Mouse (Mus musculus): Measurements from ENCODE around the gene Srsf1. TPM values are rescaled to one million over a fixed set of nuclear protein-coding genes. Genes with fewer than 3 reads are reported as not detected.
A peak's percentile ranks its signal among the peaks of the same experiment; 100 is the strongest.

Gene Srsf1
- polyA plus RNA-seq, 1 experiment from 2014 or later: 185 TPM

DNA sequence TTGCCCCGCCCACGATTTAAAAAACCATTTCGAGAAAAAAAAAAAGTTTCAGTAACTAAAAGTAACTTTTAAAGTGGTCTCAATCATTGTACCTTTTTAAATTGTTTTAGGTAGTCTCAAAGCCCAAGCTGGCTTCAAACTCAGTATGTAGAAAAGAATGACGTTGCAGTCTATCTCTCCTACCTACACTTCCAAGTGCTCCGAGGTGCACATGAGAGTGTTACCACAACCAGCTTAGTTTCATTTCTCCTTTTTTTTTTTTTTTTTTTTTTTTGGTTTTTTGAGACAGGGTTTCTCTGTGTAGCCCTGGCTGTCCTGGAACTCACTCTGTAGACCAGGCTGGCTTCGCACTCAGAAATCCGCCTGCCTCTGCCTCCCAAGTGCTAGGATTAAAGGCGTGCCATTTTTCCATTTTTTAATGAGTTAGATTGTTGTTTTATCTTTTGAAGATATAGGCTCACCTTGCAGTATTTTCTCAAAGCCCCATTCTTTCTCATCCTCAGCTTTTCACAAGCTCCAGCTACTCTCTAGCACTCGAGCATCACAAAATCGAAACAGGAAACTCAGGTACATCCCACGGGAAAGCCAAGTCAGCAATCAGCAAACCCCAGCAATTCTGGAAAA is 34.4 kb upstream of the Srsf1 start:
- no peaks in the 10 kb centered on the region for H3K27me3 ChIP-seq (ENCODE audit: control insufficient read depth, insufficient read depth, low read length)
- no peaks in the 10 kb centered on the region for H3K9me3 ChIP-seq (replicated peaks; ENCODE audit: control insufficient read depth, low read length)
- no peak overlapping the region for H3K4me3 ChIP-seq (ENCODE audit: low read length)
- no peak overlapping the region for H3K27ac ChIP-seq (ENCODE audit: low read length)
- no peak for ATAC-seq (replicated peaks; ENCODE audit: extremely low read depth, insufficient read depth, low FRiP score)
- no peaks in the 10 kb centered on the region for H3K36me3 ChIP-seq (ENCODE audit: control insufficient read depth, insufficient read depth)
- H3K4me2 ChIP-seq (ENCODE audit: low read depth, low read length): no peak overlapping the region
- peaks cover 11% of the 10 kb centered on the region for H3K4me1 ChIP-seq (ENCODE audit: control insufficient read depth, insufficient read depth, low read length)
- WGBS: 84% methylated on average over 11 of the region's 11 CpGs
- H3K9ac ChIP-seq (ENCODE audit: low read length): no peak overlapping the region

- Histone ChIP-seq H3K4me2 (ENCODE audit: low read depth, low read length) (no peak overlapping the region), H3K4me1 (ENCODE audit: control insufficient read depth, insufficient read depth, low read length) (peaks cover 11% of the 10 kb centered on the region), H3K4me3 (ENCODE audit: low read length) (no peak overlapping the region), H3K27ac (ENCODE audit: low read length) (no peak overlapping the region), H3K9me3 (replicated peaks; ENCODE audit: control insufficient read depth, low read length) (no peaks in the 10 kb centered on the region), H3K27me3 (ENCODE audit: control insufficient read depth, insufficient read depth, low read length) (no peaks in the 10 kb centered on the region), H3K36me3 (ENCODE audit: control insufficient read depth, insufficient read depth) (no peaks in the 10 kb centered on the region), H3K9ac (ENCODE audit: low read length) (no peak overlapping the region)
- ATAC-seq (replicated peaks; ENCODE audit: extremely low read depth, insufficient read depth, low FRiP score): no peak
- 88% methylated on average over 10 of the region's 10 CpGs for WGBS
Observed at GRCm38 (mm10) chr11:88013632-88014031, 33.5 kb upstream of the Srsf1 start.

GRCm38 (mm10) chr11:88015161-88015560 is 32.0 kb upstream of the Srsf1 start:
- no peak overlapping the region for H3K4me3 ChIP-seq (ENCODE audit: low read length)
- no peak overlapping the region for H3K4me2 ChIP-seq (ENCODE audit: low read depth, low read length)
- H3K27ac ChIP-seq (ENCODE audit: low read length): no peak overlapping the region
- H3K27me3 ChIP-seq (ENCODE audit: control insufficient read depth, insufficient read depth, low read length): no peaks in the 10 kb centered on the region
- 80% methylated on average over 11 of the region's 11 CpGs for WGBS
- ATAC-seq (replicated peaks; ENCODE audit: extremely low read depth, insufficient read depth, low FRiP score): no peak
- H3K9ac ChIP-seq (ENCODE audit: low read length): no peak overlapping the region
- H3K4me1 ChIP-seq (ENCODE audit: control insufficient read depth, insufficient read depth, low read length): peaks cover under 1% of the 10 kb centered on the region; the same call in 1 of the 2 replicates
- no peaks in the 10 kb centered on the region for H3K36me3 ChIP-seq (ENCODE audit: control insufficient read depth, insufficient read depth)
- H3K9me3 ChIP-seq (replicated peaks; ENCODE audit: control insufficient read depth, low read length): no peaks in the 10 kb centered on the region

DNA sequence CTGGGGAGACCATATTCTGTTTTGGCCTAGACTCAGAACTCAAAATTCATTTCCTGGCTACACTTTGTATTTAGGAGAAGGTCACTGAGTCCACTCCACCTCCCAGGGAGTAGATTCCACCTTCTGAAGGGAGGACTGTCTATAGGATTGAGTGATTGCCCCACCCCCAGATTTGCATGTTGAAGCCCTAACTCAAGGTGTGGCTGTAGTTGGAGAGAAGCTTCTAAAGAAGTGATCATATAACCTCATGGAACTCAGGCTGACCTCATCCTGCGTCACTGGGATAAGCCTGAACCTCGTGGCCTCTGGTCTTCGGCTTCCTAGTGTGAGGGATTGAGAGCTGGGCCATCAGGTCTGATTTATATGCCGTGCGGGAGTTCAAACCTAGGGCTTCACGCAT is 31.4 kb upstream of the Srsf1 start:
- no peaks in the 10 kb centered on the region for H3K4me1 ChIP-seq (ENCODE audit: control insufficient read depth, insufficient read depth, low read length)
- no peak overlapping the region for H3K4me2 ChIP-seq (ENCODE audit: low read depth, low read length)
- H3K9me3 ChIP-seq (replicated peaks; ENCODE audit: control insufficient read depth, low read length): no peaks in the 10 kb centered on the region
- ATAC-seq (replicated peaks; ENCODE audit: extremely low read depth, insufficient read depth, low FRiP score): no peak
- no peaks in the 10 kb centered on the region for H3K27me3 ChIP-seq (ENCODE audit: control insufficient read depth, insufficient read depth, low read length)
- 84% methylated on average over 6 of the region's 6 CpGs for WGBS
- no peak overlapping the region for H3K27ac ChIP-seq (ENCODE audit: low read length)
- H3K36me3 ChIP-seq (ENCODE audit: control insufficient read depth, insufficient read depth): no peaks in the 10 kb centered on the region
- H3K9ac ChIP-seq (ENCODE audit: low read length): no peak overlapping the region
- H3K4me3 ChIP-seq (ENCODE audit: low read length): no peak overlapping the region

GRCm38 (mm10) chr11:88023933-88024332 is 23.2 kb upstream of the Srsf1 start:
- peaks cover 6% of the 10 kb centered on the region for H3K4me1 ChIP-seq (ENCODE audit: control insufficient read depth, insufficient read depth, low read length)
- 76% methylated on average over 2 of the region's 2 CpGs for WGBS
- H3K4me2 ChIP-seq (ENCODE audit: low read depth, low read length): no peak overlapping the region
- no peak overlapping the region for H3K9ac ChIP-seq (ENCODE audit: low read length)
- no peak for ATAC-seq (replicated peaks; ENCODE audit: extremely low read depth, insufficient read depth, low FRiP score)
- H3K27me3 ChIP-seq (ENCODE audit: control insufficient read depth, insufficient read depth, low read length): no peaks in the 10 kb centered on the region
- H3K9me3 ChIP-seq (replicated peaks; ENCODE audit: control insufficient read depth, low read length): no peaks in the 10 kb centered on the region
- no peak overlapping the region for H3K27ac ChIP-seq (ENCODE audit: low read length)
- H3K4me3 ChIP-seq (ENCODE audit: low read length): no peak overlapping the region
- no peaks in the 10 kb centered on the region for H3K36me3 ChIP-seq (ENCODE audit: control insufficient read depth, insufficient read depth)

DNA sequence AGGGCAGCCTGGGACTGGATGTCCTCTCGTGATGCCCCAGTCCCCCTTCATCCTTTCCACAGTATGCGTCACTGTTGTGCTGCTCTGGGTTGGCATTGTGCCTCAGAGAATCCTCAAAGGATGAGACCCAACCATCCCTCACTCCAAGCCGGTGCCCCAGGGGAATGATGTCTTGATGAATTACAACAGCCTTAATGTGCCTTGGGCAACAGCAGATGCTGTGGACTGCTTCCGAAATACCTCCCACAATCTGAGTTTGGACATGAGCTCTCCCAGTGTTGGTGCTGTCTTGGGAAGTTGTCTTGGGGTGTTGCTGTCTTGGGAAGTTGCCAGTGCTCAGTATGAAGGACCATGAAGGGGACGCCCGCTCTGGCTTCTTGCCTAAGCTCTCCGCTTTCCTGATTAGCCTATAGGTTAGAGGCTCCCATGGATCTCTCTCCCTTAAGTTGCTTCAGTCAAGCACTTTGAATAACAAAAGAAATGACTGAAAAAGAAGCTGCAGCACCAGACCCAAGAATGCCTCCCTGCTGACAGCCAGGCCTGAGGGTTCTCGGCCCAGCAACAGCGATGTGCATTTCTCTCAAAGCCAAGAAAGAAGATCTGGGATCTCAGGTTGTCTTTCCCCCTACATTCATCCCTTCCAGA is 19.7 kb upstream of the Srsf1 start:
- no peak overlapping the region for H3K27ac ChIP-seq (ENCODE audit: low read length)
- no peaks in the 10 kb centered on the region for H3K27me3 ChIP-seq (ENCODE audit: control insufficient read depth, insufficient read depth, low read length)
- H3K4me3 ChIP-seq (ENCODE audit: low read length): no peak overlapping the region
- no peak for ATAC-seq (replicated peaks; ENCODE audit: extremely low read depth, insufficient read depth, low FRiP score)
- H3K4me2 ChIP-seq (ENCODE audit: low read depth, low read length): no peak overlapping the region
- H3K4me1 ChIP-seq (ENCODE audit: control insufficient read depth, insufficient read depth, low read length): peaks cover 6% of the 10 kb centered on the region
- no peak overlapping the region for H3K9ac ChIP-seq (ENCODE audit: low read length)
- no peaks in the 10 kb centered on the region for H3K36me3 ChIP-seq (ENCODE audit: control insufficient read depth, insufficient read depth)
- 79% methylated on average over 9 of the region's 9 CpGs for WGBS
- H3K9me3 ChIP-seq (replicated peaks; ENCODE audit: control insufficient read depth, low read length): no peaks in the 10 kb centered on the region

DNA sequence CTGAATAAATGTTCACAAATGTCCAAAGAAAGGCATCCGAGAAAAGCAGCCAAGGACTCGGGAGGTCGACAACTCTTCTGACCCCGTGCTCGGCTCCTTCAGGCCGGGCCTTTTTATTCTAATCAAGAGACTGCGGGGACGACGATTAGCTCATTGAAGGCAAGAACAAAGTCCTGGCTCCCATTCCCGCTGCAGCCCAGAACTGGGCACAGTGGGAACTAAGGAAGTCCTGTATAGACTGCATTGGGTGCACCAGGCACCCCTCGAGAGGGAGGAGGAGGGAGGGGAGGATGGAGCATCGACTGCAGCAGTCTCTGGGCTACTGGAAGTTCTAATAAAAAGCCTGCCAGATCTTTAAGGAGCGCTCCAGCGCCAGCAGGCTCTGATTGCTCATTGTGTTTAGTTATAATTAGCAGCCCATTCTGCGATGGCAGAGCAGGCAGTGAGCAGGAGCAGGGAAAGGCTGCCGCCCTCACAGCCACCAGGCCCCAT is 18.9 kb upstream of the Srsf1 start:
- 20% methylated on average over 16 of the region's 16 CpGs for WGBS
- Histone ChIP-seq H3K4me2 (ENCODE audit: low read depth, low read length) (0 out of 2 replicates have a peak overlapping the region, but pooled peaks have one; percentile 21), H3K36me3 (ENCODE audit: control insufficient read depth, insufficient read depth) (no peaks in the 10 kb centered on the region), H3K9me3 (replicated peaks; ENCODE audit: control insufficient read depth, low read length) (no peaks in the 10 kb centered on the region), H3K27me3 (ENCODE audit: control insufficient read depth, insufficient read depth, low read length) (no peaks in the 10 kb centered on the region), H3K4me1 (ENCODE audit: control insufficient read depth, insufficient read depth, low read length) (peaks cover 6% of the 10 kb centered on the region), H3K4me3 (ENCODE audit: low read length) (no peak overlapping the region), H3K9ac (ENCODE audit: low read length) (no peak overlapping the region), H3K27ac (ENCODE audit: low read length) (no peak overlapping the region)
- no peak for ATAC-seq (replicated peaks; ENCODE audit: extremely low read depth, insufficient read depth, low FRiP score)

DNA sequence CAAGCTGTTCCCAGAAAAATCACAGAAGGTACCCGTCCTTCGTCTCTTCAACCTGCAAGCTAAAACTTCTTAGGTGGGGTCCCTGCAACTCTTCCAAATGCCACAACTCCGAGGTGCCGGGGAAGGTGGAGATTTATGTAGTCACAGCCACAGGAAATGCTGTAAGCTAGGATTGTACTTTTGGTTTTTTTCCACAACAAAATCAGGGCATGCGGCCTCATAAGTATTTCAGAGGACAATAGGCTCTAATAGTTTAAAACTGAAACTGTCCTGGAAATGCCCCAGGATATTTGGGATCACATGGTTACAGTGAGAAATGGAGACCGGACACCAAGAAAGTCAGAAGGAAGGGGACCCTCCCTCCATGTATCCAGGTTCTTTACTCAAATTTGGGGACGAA is 17.0 kb upstream of the Srsf1 start:
- Histone ChIP-seq H3K4me2 (ENCODE audit: low read depth, low read length) (no peak overlapping the region), H3K9ac (ENCODE audit: low read length) (no peak overlapping the region), H3K27ac (ENCODE audit: low read length) (no peak overlapping the region), H3K9me3 (replicated peaks; ENCODE audit: control insufficient read depth, low read length) (no peaks in the 10 kb centered on the region), H3K4me3 (ENCODE audit: low read length) (no peak overlapping the region), H3K27me3 (ENCODE audit: control insufficient read depth, insufficient read depth, low read length) (no peaks in the 10 kb centered on the region), H3K36me3 (ENCODE audit: control insufficient read depth, insufficient read depth) (no peaks in the 10 kb centered on the region), H3K4me1 (ENCODE audit: control insufficient read depth, insufficient read depth, low read length) (peaks cover 6% of the 10 kb centered on the region)
- 79% methylated on average over 7 of the region's 7 CpGs for WGBS
- no peak for ATAC-seq (replicated peaks; ENCODE audit: extremely low read depth, insufficient read depth, low FRiP score)

GRCm38 (mm10) chr11:88030836-88031235 is 16.3 kb upstream of the Srsf1 start:
- Histone ChIP-seq H3K27me3 (ENCODE audit: control insufficient read depth, insufficient read depth, low read length) (no peaks in the 10 kb centered on the region), H3K4me2 (ENCODE audit: low read depth, low read length) (no peak overlapping the region), H3K4me3 (ENCODE audit: low read length) (no peak overlapping the region), H3K9ac (ENCODE audit: low read length) (no peak overlapping the region), H3K36me3 (ENCODE audit: control insufficient read depth, insufficient read depth) (no peaks in the 10 kb centered on the region), H3K4me1 (ENCODE audit: control insufficient read depth, insufficient read depth, low read length) (peaks cover 6% of the 10 kb centered on the region), H3K27ac (ENCODE audit: low read length) (no peak overlapping the region), H3K9me3 (replicated peaks; ENCODE audit: control insufficient read depth, low read length) (no peaks in the 10 kb centered on the region)
- 59% methylated on average over 2 of the region's 2 CpGs for WGBS
- no peak for ATAC-seq (replicated peaks; ENCODE audit: extremely low read depth, insufficient read depth, low FRiP score)

Measured in heart, embryonic 16.5 days (tissue).